Mouse (Mus musculus) adrenal gland, adult (tissue): ENCODE results near the gene Brpf3.

Experiments used
- DNase-seq, 2 experiments: peaks; one replicate each; pipeline ENCODE4 v3.0.0; 2022 to 2023; ENCODE audit warnings: low spot score in 1 of 2; ENCODE audit not compliant: inconsistent age in 2 of 2

The Brpf3 gene

DNA sequence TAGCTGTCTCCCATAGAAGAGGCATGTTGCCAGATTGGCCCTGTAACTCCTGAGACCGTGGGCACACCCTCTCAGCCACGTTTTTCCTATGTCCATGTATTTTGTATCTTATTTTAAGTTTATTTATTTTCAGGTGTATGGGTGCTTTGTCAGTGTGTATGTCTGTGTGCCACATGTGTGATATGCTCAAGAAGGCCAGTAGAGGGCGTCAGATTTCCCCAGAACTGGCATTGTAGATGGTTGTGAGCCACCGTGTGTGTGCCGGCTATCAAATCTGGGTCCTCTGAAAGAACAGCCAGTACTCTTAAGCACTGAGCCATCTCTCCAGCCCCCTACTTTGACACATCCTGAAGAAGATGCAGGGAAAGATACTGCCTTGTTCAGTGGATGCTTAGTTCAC lies 69.5 kb downstream of the Brpf3 start:
- DNase-seq: no peak

DNA sequence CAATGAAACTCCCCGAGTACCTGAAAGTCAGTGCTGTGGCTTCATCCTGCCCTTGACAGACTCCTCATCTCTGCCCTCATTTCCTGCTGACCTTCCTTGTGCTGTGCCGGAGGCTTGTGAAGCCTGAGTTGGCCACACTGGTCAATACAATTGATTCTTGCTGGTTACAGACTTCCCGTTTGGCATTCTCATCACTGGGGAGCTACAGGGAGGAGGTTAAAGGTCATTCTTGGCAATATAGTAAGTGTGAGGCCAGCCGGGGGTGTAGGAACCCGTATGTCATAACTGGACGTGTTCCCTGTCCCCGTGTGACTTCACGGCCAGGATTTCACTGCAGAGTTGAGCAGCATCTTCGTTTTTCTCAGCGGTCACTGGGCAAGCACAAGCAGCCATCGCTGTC lies 70.9 kb downstream of the Brpf3 start:
- no peak for DNase-seq

DNA sequence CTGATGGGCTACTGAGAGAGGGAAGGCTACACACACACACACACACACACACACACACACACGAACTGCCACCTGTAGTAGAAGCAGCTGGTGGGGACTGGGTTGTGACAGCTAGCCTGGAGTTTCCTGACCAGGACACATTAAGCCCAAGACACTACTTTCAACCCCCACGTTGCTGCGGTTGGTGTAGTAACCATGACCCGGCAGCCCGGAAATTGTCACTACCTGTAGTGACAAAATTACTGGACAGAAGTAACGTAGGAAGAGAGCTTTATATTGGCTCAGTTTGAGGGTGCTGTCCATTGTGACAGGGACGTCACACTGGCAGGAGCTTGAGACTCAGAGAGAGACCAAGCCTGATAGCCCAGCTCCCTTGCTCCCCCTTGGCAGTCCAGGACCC lies 71.4 kb downstream of the Brpf3 start:
- no peak for DNase-seq

GRCm38 (mm10) chr17:28874216-28874615 lies 73.3 kb downstream of the Brpf3 start:
- no peak for DNase-seq

DNA sequence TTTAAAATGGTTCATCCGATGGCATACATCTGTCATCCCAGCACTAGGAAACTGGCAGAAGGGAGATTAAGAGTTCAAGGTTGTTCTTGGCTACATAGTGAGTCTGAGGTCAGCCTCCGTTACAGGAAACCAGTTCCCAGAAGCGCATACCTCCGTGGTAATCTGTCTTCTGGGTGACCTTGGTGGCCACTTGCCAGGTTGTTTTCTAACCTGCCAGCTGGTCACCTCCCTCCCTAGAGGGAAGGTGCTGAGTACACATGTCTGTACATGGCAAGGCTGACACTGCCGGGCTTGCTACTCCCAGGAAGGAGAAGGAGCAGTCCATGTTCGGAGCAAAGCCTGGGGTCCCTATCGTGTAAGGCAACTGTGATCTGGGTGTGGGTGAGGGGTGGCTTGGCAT lies 73.9 kb downstream of the Brpf3 start:
- DNase-seq: peak; percentile 86 to 96

DNA sequence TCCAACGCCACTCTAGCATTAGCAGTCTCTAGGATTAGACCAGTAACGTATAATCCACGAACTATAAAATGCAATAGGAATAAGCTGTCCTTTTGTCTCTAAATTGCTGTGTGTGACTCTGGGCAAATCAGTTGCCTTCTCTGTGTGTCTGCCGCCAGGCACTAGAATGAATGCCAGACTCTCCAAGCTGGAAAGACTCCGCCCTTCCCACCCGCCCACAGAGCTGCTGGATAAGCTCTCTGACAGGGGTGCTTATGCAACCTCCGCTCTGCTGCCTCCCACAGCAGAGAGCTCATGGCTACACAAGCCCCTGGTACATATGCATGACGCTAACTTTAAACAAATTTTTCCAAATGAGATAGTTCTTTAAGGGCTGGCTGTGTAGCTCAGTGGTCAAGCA lies 74.4 kb downstream of the Brpf3 start:
- peak; percentile 69 to 88 for DNase-seq

- no peak for DNase-seq
Measured at GRCm38 (mm10) chr17:28876331-28876730, 75.4 kb downstream of the Brpf3 start.

GRCm38 (mm10) chr17:28876821-28877220 lies 75.9 kb downstream of the Brpf3 start:
- peak in 1 of 2 experiments; percentile 59 for DNase-seq

DNA sequence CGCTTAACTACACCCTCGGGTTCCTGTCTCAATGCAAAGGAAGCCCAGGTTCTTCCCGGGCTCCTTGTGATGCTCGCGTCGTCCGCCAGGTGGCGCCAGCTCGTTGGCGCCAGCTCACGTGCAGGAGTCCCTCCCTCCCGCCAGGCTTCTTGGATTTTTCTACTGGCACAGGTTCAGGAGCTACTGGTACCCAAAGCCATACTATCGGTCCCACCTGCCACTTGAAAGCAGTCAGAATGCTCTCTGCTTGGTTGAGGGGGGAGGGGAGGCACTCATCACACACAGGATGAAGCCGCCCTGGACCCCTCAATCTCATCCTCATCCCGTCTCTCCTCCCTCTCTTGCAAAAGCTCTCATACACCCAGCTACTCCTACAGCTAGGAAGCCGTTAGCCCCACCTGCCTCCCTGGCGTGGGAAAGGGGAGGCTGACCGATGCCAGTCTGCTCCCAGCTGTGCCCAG lies 79.1 kb downstream of the Brpf3 start:
- DNase-seq: peak; percentile 71 to 88

- DNase-seq: peak; percentile 78 to 84
Measured at GRCm38 (mm10) chr17:28882316-28882715, 81.4 kb downstream of the Brpf3 start.

- DNase-seq: no peak
Measured at GRCm38 (mm10) chr17:28882810-28883209, 81.9 kb downstream of the Brpf3 start.

- DNase-seq: no peak
Measured at GRCm38 (mm10) chr17:28883941-28884516, 83.1 kb downstream of the Brpf3 start.

DNA sequence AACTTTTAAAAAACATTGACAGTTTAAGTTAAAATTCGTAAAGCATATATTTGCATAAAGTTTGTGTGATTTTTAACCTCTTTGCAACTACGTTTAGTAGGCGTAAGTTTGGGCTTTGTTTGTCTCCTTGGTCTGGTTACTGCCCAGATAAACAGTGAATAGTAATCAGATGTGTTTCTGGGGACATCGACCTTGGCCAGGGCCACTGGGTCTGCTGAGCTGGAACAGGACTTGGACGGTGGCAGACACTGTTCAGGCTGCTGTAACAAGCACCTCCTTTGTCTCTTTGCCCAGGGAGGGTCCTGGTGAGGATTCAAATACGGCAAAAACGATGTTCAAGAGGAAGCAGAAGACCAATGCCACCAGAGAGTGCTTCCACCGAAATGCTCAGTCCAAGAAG lies 84.3 kb downstream of the Brpf3 start:
- no peak for DNase-seq

DNA sequence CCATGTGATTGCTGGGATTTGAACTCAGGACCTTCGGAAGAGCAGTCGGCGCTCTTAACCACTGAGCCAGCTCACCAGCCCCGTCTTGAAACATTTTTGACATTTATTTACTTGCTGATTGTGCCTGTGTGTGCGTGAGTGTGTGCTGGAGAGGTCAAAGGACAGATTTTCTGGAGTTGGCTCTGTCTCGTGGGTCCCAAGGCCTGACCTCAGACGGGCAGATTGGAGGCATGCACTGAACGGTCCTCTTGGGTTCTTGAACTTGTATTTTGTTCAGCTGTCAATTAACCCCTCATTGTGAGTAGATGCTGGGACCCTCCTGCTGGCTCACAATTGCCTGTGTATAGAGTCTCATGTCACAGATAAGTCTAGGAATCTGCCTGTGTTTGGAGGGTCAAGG lies 85.4 kb downstream of the Brpf3 start:
- no peak for DNase-seq
